Mouse (Mus musculus) MEL (cell line): ENCODE results near the gene Cd151. TPM values are rescaled to one million over a fixed set of nuclear protein-coding genes. Genes with fewer than 3 reads are reported as not detected.

Source experiments
- DNase-seq: peaks from one replicate; pipeline ENCODE4 v3.0.0; 2011; ENCODE audit warnings: low read depth, low spot score
- H3K27ac ChIP-seq: 2 replicates; pipeline ENCODE4 v1.5.1; 2012; ENCODE audit warnings: low read depth, mild to moderate bottlenecking, control low read depth, low read length, moderate library complexity; ENCODE audit not compliant: control insufficient read depth
- H3K27me3 ChIP-seq, 2 experiments: fragments of 150-350 bp in 1 of 2; sonication (generic) in 1 of 2; 2 replicates each; pipeline ENCODE4 v1.6.1; 2012; ENCODE audit warnings: low read length in 2 of 2, mild to moderate bottlenecking in 2 of 2, improper control_type of control experiment in 1 of 2, moderate library complexity in 1 of 2; ENCODE audit not compliant: insufficient read depth in 2 of 2, control insufficient read depth in 1 of 2
- H3K36me3 ChIP-seq, 2 experiments: 2 replicates each; pipeline ENCODE4 v1.6.1; 2012 to 2014; ENCODE audit warnings: low read length in 2 of 2, improper control_type of control experiment in 1 of 2, inconsistent platforms in 1 of 2, mild to moderate bottlenecking in 1 of 2; ENCODE audit not compliant: insufficient read depth in 2 of 2, control insufficient read depth in 1 of 2
- H3K4me1 ChIP-seq, 2 experiments: fragments of 150-350 bp in 1 of 2; sonication (generic) in 1 of 2; 2 replicates each; pipeline ENCODE4 v1.6.1; 2012; ENCODE audit warnings: low read length in 2 of 2, improper control_type of control experiment in 1 of 2, mild to moderate bottlenecking in 1 of 2; ENCODE audit not compliant: insufficient read depth in 2 of 2, control insufficient read depth in 1 of 2
- H3K4me3 ChIP-seq, 2 experiments: fragments of 150-350 bp in 1 of 2; sonication (generic) in 1 of 2; 2 replicates each; pipeline ENCODE4 v1.5.1; 2012; ENCODE audit warnings: low read depth in 2 of 2, low read length in 2 of 2, mild to moderate bottlenecking in 2 of 2, moderate library complexity in 2 of 2, control low read depth in 1 of 2, improper control_type of control experiment in 1 of 2; ENCODE audit not compliant: control insufficient read depth in 1 of 2, insufficient read depth in 1 of 2
- H3K79me2 ChIP-seq: 2 replicates; pipeline ENCODE4 v1.6.1; 2012; ENCODE audit warnings: mild to moderate bottlenecking, low read length, moderate library complexity; ENCODE audit not compliant: control insufficient read depth, poor library complexity, insufficient read depth
- H3K9ac ChIP-seq: 2 replicates; pipeline ENCODE4 v1.6.1; 2012; ENCODE audit warnings: low read depth, mild to moderate bottlenecking, control low read depth, low read length, moderate library complexity; ENCODE audit not compliant: control insufficient read depth, poor library complexity, severe bottlenecking
- H3K9me3 ChIP-seq: fragments of 150-350 bp; sonication (generic); replicated peaks from 2 replicates; pipeline ENCODE4 v1.6.1; 2012; ENCODE audit warnings: mild to moderate bottlenecking, low read length, improper control_type of control experiment, moderate library complexity; ENCODE audit not compliant: insufficient read depth
- BHLHE40 ChIP-seq: IDR thresholded peaks from 2 replicates; pipeline ENCODE4 v1.6.1; 2012; ENCODE audit warnings: low read depth, mild to moderate bottlenecking, inconsistent platforms, low read length, improper control_type of control experiment, borderline replicate concordance
- CHD2 ChIP-seq: IDR thresholded peaks from 2 replicates; pipeline ENCODE4 v1.6.1; 2011; ENCODE audit warnings: low read length, improper control_type of control experiment
- CTCF ChIP-seq, 3 experiments: IDR thresholded peaks in 2 of 3; conservative IDR thresholded peaks in 1 of 3; 2 replicates each; pipeline ENCODE4 v1.5.1; 2011 to 2012; ENCODE audit warnings: low read length in 3 of 3, low read depth in 2 of 3, mild to moderate bottlenecking in 2 of 3, improper control_type of control experiment in 1 of 3, inconsistent platforms in 1 of 3, mixed read lengths in 1 of 3, moderate library complexity in 1 of 3; ENCODE audit not compliant: control insufficient read depth in 1 of 3, insufficient read depth in 1 of 3, poor library complexity in 1 of 3, severe bottlenecking in 1 of 3
- E2F4 ChIP-seq: IDR thresholded peaks from 2 replicates; pipeline ENCODE4 v1.6.1; 2011; ENCODE audit warnings: low read depth, low read length, improper control_type of control experiment, borderline replicate concordance
- ELF1 ChIP-seq: IDR thresholded peaks from 2 replicates; pipeline ENCODE4 v1.6.1; 2014; ENCODE audit warnings: low read depth, mild to moderate bottlenecking, inconsistent platforms, low read length, improper control_type of control experiment, moderate library complexity
- EP300 ChIP-seq, 2 experiments: IDR thresholded peaks; 2 replicates each; pipeline ENCODE4 v1.6.1; 2011; ENCODE audit warnings: improper control_type of control experiment in 2 of 2, low read length in 2 of 2, low read depth in 1 of 2, mild to moderate bottlenecking in 1 of 2
- GABPA ChIP-seq: IDR thresholded peaks from 2 replicates; pipeline ENCODE4 v1.6.1; 2012; ENCODE audit warnings: low read depth, mild to moderate bottlenecking, inconsistent platforms, low read length, improper control_type of control experiment, moderate library complexity
- GATA1 ChIP-seq: IDR thresholded peaks from 2 replicates; pipeline ENCODE4 v1.6.1; 2011; ENCODE audit warnings: low read depth, low read length, improper control_type of control experiment
- HCFC1 ChIP-seq: IDR thresholded peaks from 2 replicates; pipeline ENCODE4 v1.6.1; 2012; ENCODE audit warnings: low read depth, mild to moderate bottlenecking, inconsistent platforms, low read length, improper control_type of control experiment, moderate library complexity
- KAT2A ChIP-seq: conservative IDR thresholded peaks from 2 replicates; pipeline ENCODE4 v1.6.1; 2012; ENCODE audit warnings: low read depth, low read length, improper control_type of control experiment, inconsistent platforms
- MAFK ChIP-seq: IDR thresholded peaks from 2 replicates; pipeline ENCODE4 v1.6.1; 2011; ENCODE audit warnings: low read depth, mild to moderate bottlenecking, low read length, improper control_type of control experiment, borderline replicate concordance
- MAX ChIP-seq: IDR thresholded peaks from 2 replicates; pipeline ENCODE4 v1.6.1; 2011; ENCODE audit warnings: low read length, improper control_type of control experiment
- MAZ ChIP-seq: IDR thresholded peaks from 2 replicates; pipeline ENCODE4 v1.6.1; 2012; ENCODE audit warnings: low read depth, mild to moderate bottlenecking, inconsistent platforms, low read length, improper control_type of control experiment
- MXI1 ChIP-seq: IDR thresholded peaks from 2 replicates; pipeline ENCODE4 v1.6.1; 2011; ENCODE audit warnings: mild to moderate bottlenecking, low read depth, low read length, improper control_type of control experiment
- MYC ChIP-seq: IDR thresholded peaks from 2 replicates; pipeline ENCODE4 v1.6.1; 2011; ENCODE audit warnings: low read depth, mild to moderate bottlenecking, low read length, improper control_type of control experiment, moderate library complexity
- NELFE ChIP-seq: IDR thresholded peaks from 2 replicates; pipeline ENCODE4 v1.6.1; 2011; ENCODE audit warnings: low read depth, low read length, improper control_type of control experiment
- POLR2A ChIP-seq, 2 experiments: IDR thresholded peaks; 2 replicates each; pipeline ENCODE4 v1.6.1; 2011 to 2012; ENCODE audit warnings: low read length in 2 of 2, mild to moderate bottlenecking in 2 of 2, control low read depth in 1 of 2, improper control_type of control experiment in 1 of 2, low read depth in 1 of 2, moderate library complexity in 1 of 2; ENCODE audit not compliant: control insufficient read depth in 1 of 2, insufficient read depth in 1 of 2, poor library complexity in 1 of 2
- POLR2AphosphoS2 ChIP-seq: IDR thresholded peaks from 2 replicates; pipeline ENCODE4 v1.6.1; 2011; ENCODE audit warnings: low read length, improper control_type of control experiment
- POLR2AphosphoS5 ChIP-seq: IDR thresholded peaks from 2 replicates; pipeline ENCODE4 v1.6.1; 2012; ENCODE audit warnings: low read depth, borderline replicate concordance, mild to moderate bottlenecking, inconsistent platforms, low read length, moderate library complexity, mixed read lengths
- RAD21 ChIP-seq: IDR thresholded peaks from 2 replicates; pipeline ENCODE4 v1.6.1; 2011; ENCODE audit warnings: mild to moderate bottlenecking, low read depth, low read length, improper control_type of control experiment
- RCOR1 ChIP-seq: IDR thresholded peaks from 2 replicates; pipeline ENCODE4 v1.6.1; 2012; ENCODE audit warnings: low read depth, mild to moderate bottlenecking, inconsistent platforms, low read length, improper control_type of control experiment
- SIN3A ChIP-seq: IDR thresholded peaks from 2 replicates; pipeline ENCODE4 v1.6.1; 2012; ENCODE audit warnings: low read length, improper control_type of control experiment, inconsistent platforms
- SMC3 ChIP-seq: IDR thresholded peaks from 2 replicates; pipeline ENCODE4 v1.6.1; 2011; ENCODE audit warnings: low read depth, low read length, improper control_type of control experiment
- TBP ChIP-seq: IDR thresholded peaks from 2 replicates; pipeline ENCODE4 v1.8.0; 2011; ENCODE audit warnings: low read depth, low read length, improper control_type of control experiment
- TCF12 ChIP-seq: IDR thresholded peaks from 2 replicates; pipeline ENCODE4 v1.6.1; 2014; ENCODE audit warnings: low read depth, mild to moderate bottlenecking, inconsistent platforms, low read length, improper control_type of control experiment, moderate library complexity
- USF1 ChIP-seq: IDR thresholded peaks from 2 replicates; pipeline ENCODE4 v1.6.1; 2014; ENCODE audit warnings: low read depth, mild to moderate bottlenecking, inconsistent platforms, low read length, improper control_type of control experiment, moderate library complexity
- ZC3H11A ChIP-seq: IDR thresholded peaks from 2 replicates; pipeline ENCODE4 v1.6.1; 2012; ENCODE audit warnings: low read depth, mild to moderate bottlenecking, inconsistent platforms, low read length, improper control_type of control experiment
- ZMIZ1 ChIP-seq: IDR thresholded peaks from 2 replicates; pipeline ENCODE4 v1.6.1; 2012; ENCODE audit warnings: low read depth, mild to moderate bottlenecking, inconsistent platforms, low read length, improper control_type of control experiment, moderate library complexity
- ZNF384 ChIP-seq: IDR thresholded peaks from 2 replicates; pipeline ENCODE4 v1.6.1; 2012; ENCODE audit warnings: low read depth, mild to moderate bottlenecking, inconsistent platforms, low read length, improper control_type of control experiment
- polyA plus RNA-seq, 2 experiments: library from polyadenylated mRNA; stranded (reverse) in 1 of 2; unstranded in 1 of 2; fragments of >175 nt in 1 of 2; fragments of >200 nt in 1 of 2; gene quantifications; 2 replicates each; pipeline versions ENCODE4 v1.2.1 to v1.2.4; 2012; ENCODE audit warnings: low replicate concordance in 2 of 2, low read depth in 1 of 2; ENCODE audit not compliant: insufficient read length in 2 of 2, insufficient read depth in 1 of 2, missing spikeins in 1 of 2
- total RNA-seq: library from RNA; depleted of rRNA; stranded (reverse); fragments of 300-350 nt; gene quantifications from 2 replicates; pipeline ENCODE4 v1.2.3, GENCODE M21; 2012

Cd151 gene
- total and polyA plus RNA-seq, 3 experiments: 40.6 to 86.6 TPM; not detected in 1

DNA sequence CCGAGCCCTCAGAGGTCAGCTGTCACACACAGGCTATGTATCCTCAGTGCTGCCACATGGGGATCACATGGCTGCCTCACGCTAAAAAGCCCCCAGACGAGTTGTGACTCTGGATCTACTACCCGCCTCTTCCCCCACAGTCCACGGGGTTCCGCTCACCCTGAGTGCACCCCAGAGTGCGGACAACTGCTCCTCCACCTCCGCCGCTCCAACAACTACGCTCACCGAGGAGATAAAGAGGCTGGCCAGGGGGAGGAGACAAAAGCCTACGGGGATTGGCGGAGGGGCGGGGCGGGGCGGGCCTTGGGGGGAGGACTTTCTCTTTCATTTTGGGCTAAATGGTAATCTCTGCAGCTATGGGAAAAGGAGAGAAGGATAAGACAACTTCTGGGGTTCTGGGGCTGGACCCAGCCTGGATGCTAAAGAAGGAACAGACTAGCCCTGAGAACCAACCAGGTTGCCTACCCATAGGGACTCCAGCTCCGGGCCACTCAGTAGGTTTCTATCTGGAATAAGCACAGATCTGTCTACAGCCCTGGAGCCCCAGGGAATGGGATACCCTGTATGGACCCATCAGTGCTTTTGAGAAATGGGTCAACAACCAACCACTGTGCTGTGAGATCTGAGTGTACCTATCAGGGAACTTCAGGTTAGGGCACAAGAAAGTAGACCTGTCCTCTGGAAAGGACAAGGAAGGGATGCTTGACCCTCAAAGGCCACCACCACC, 31.9 kb upstream of the Cd151 start:
- peak overlapping the region; percentile 51 to 66 for H3K4me3 ChIP-seq
- peak overlapping the region; percentile 52 for H3K27ac ChIP-seq
- DNase-seq: peak; percentile 86
- no peak for TF ChIP-seq ZNF384
- TF ChIP-seq TBP: peak; percentile 14; the same call in 1 of the 2 replicates
- TF ChIP-seq SIN3A: peak; percentile 75
- no peak for TF ChIP-seq POLR2AphosphoS2
- no peak for TF ChIP-seq RAD21
- peak; percentile 53 to 78; a peak in 2 of 4 replicates for TF ChIP-seq POLR2A (IDR thresholded peaks at IDR 0.05; ENCODE audit: control insufficient read depth in 1 of 2, insufficient read depth in 1 of 2, low read depth in 1 of 2, low read length in 2 of 2, poor library complexity in 1 of 2)
- no peak for TF ChIP-seq MAZ
- peak; percentile 48; the same call in 1 of the 2 replicates for TF ChIP-seq HCFC1
- TF ChIP-seq RCOR1: no peak
- TF ChIP-seq USF1: peak; percentile 38; the same call in 1 of the 2 replicates
- no peak for TF ChIP-seq GATA1
- peak; percentile 61 for TF ChIP-seq NELFE
- TF ChIP-seq EP300 (IDR thresholded peaks at IDR 0.05; ENCODE audit: low read depth in 1 of 2, low read length in 2 of 2): 0 out of 4 replicates have a peak, but pooled peaks of 1 of the 2 experiments have one; percentile 8
- 0 out of 2 replicates have a peak, but pooled peaks have one; percentile 57 for TF ChIP-seq ZMIZ1
- TF ChIP-seq BHLHE40: no peak
- TF ChIP-seq SMC3: no peak
- TF ChIP-seq MAFK: no peak
- no peak for TF ChIP-seq POLR2AphosphoS5
- TF ChIP-seq TCF12: 0 out of 2 replicates have a peak, but pooled peaks have one; percentile 38
- no peak for TF ChIP-seq GABPA
- TF ChIP-seq CHD2: no peak
- peak; percentile 39; the same call in 1 of the 2 replicates for TF ChIP-seq MAX
- TF ChIP-seq ELF1: no peak
- TF ChIP-seq ZC3H11A: no peak
- TF ChIP-seq MYC: no peak
- no peak for TF ChIP-seq E2F4
- no peak for TF ChIP-seq CTCF (IDR thresholded peaks at IDR 0.05 in 2 of 3, conservative IDR thresholded peaks at IDR 0.05 in 1 of 3; ENCODE audit: control insufficient read depth in 1 of 3, insufficient read depth in 1 of 3, low read depth in 2 of 3, low read length in 3 of 3, poor library complexity in 1 of 3, severe bottlenecking in 1 of 3)
- TF ChIP-seq KAT2A: no peak
- TF ChIP-seq MXI1: peak; percentile 76
- no peaks in the 10 kb centered on the region for H3K27me3 ChIP-seq
- H3K79me2 ChIP-seq: peaks cover 28% of the 10 kb centered on the region
- peaks cover 0 to 20% of the 10 kb centered on the region in 2 experiments; a peak in 2 of 4 replicates for H3K36me3 ChIP-seq
- peaks cover 4 to 22% of the 10 kb centered on the region in 2 experiments; a peak in 3 of 4 replicates for H3K4me1 ChIP-seq
- no peaks in the 10 kb centered on the region for H3K9me3 ChIP-seq
- H3K9ac ChIP-seq: peak overlapping the region; percentile 70
